In genomic region chr7:35000839-35001238, GRCm38 (mm10) we compare ENCODE assay signal across 9 mouse cellular contexts. TPM values are rescaled to one million over a fixed set of nuclear protein-coding genes. Genes with fewer than 3 reads are reported as not detected.
DNase-seq lines count a peak whose midpoint lies in the region; ATAC-seq and TF ChIP-seq lines count a peak whose summit lies in the region.
"Had no signal": no experiment of that assay in that cellular context is flagged by ENCODE, and none has a peak within 500 bp of the region (broad histone marks: within the 10 kb centered on the region; RNA-seq: fewer than 3 reads in every experiment).

No protein-coding gene starts in this region.

- peak; percentile 88 for TF ChIP-seq CTCF in intestine, postnatal 0 days (IDR thresholded peaks at IDR 0.05; ENCODE audit: low read depth)
- TF ChIP-seq CTCF in ES-Bruce4 (IDR thresholded peaks at IDR 0.05; ENCODE audit: low read depth, low read length), result peak; percentile 89
- TF ChIP-seq CTCF in olfactory bulb, adult 2 months (IDR thresholded peaks at IDR 0.05; ENCODE audit: insufficient read depth, low read depth, low read length), result 0 out of 2 replicates have a peak, but pooled peaks have one; percentile 22

- 46% methylated on average over 6 of the region's 6 CpGs for WGBS in intestine, postnatal 0 days
- 39% methylated on average over 6 of the region's 6 CpGs for WGBS in intestine, embryonic 16.5 days
- 61% methylated on average over 6 of the region's 6 CpGs for WGBS in olfactory bulb, adult 2 months

- peak; percentile 67 for DNase-seq in adrenal gland, postnatal 25 days
- peak; percentile 31 to 38 for DNase-seq in frontal cortex, postnatal 36 days (ENCODE audit: low spot score in 2 of 2)
- DNase-seq in left cerebral cortex, postnatal 36 days (ENCODE audit: low spot score in 2 of 2), result peak; percentile 21 to 25
- DNase-seq in yolk sac, embryonic 10.5 days (ENCODE audit: low spot score), result no peak

- H3K27ac ChIP-seq in intestine, postnatal 0 days (ENCODE audit: low read depth, low read length), result no peak overlapping the region
- no peak overlapping the region for H3K27ac ChIP-seq in intestine, embryonic 16.5 days (ENCODE audit: low read length)
- no peak overlapping the region for H3K27ac ChIP-seq in ES-Bruce4 (ENCODE audit: insufficient read depth, low read length)
- H3K27ac ChIP-seq in olfactory bulb, adult 2 months (ENCODE audit: insufficient read depth, low read depth, low read length), result no peak overlapping the region
- H3K27ac ChIP-seq: midbrain, embryonic 12.5 days had no signal

- H3K9ac ChIP-seq in intestine, postnatal 0 days (ENCODE audit: low read depth, low read length), result no peak overlapping the region
- H3K9ac ChIP-seq in intestine, embryonic 16.5 days (ENCODE audit: low read depth, low read length), result no peak overlapping the region
- H3K9ac ChIP-seq in ES-Bruce4 (ENCODE audit: low read depth, poor library complexity, severe bottlenecking), result no peak overlapping the region
- H3K9ac ChIP-seq: midbrain, embryonic 12.5 days had no signal

- intact Hi-C loops in left cerebral cortex, postnatal 36 days (cut with DNase I), result loop anchor here (5.0 kb wide), 1 partner anchor 324 kb away; no protein-coding TSS in a partner anchor

- no peak for ATAC-seq in intestine, postnatal 0 days
- ATAC-seq in intestine, embryonic 16.5 days, result no peak

- no peaks in the 10 kb centered on the region for H3K9me3 ChIP-seq in intestine, postnatal 0 days (ENCODE audit: control insufficient read depth)
- no peaks in the 10 kb centered on the region for H3K9me3 ChIP-seq in intestine, embryonic 16.5 days (ENCODE audit: control insufficient read depth, low read length)
- no peaks in the 10 kb centered on the region for H3K9me3 ChIP-seq in ES-Bruce4 (replicated peaks; ENCODE audit: control insufficient read depth, insufficient read depth, low read length, poor library complexity, severe bottlenecking)
- H3K9me3 ChIP-seq: midbrain, embryonic 12.5 days had no signal

- no peak overlapping the region for H3K4me3 ChIP-seq in intestine, postnatal 0 days (ENCODE audit: low read depth, low read length)
- no peak overlapping the region for H3K4me3 ChIP-seq in intestine, embryonic 16.5 days (ENCODE audit: low read length)
- no peak overlapping the region for H3K4me3 ChIP-seq in ES-Bruce4 (ENCODE audit: low read depth, low read length)
- no peak overlapping the region for H3K4me3 ChIP-seq in olfactory bulb, adult 2 months (ENCODE audit: insufficient read depth, low read depth, low read length)
- H3K4me3 ChIP-seq: midbrain, embryonic 12.5 days had no signal

- no peaks in the 10 kb centered on the region; the same call in 1 of the 2 replicates for H3K36me3 ChIP-seq in intestine, postnatal 0 days (ENCODE audit: control insufficient read depth, insufficient read depth)
- H3K36me3 ChIP-seq in intestine, embryonic 16.5 days (ENCODE audit: control insufficient read depth, insufficient read depth, low read length), result no peaks in the 10 kb centered on the region
- H3K36me3 ChIP-seq in ES-Bruce4 (ENCODE audit: control insufficient read depth, insufficient read depth, low read length, poor library complexity, severe bottlenecking), result no peaks in the 10 kb centered on the region
- H3K36me3 ChIP-seq: midbrain, embryonic 12.5 days had no signal

- H3K4me2 ChIP-seq in intestine, postnatal 0 days (replicated peaks; ENCODE audit: low read depth), result no peak overlapping the region
- no peak overlapping the region for H3K4me2 ChIP-seq in intestine, embryonic 16.5 days (ENCODE audit: low read depth, low read length)
- H3K4me2 ChIP-seq: midbrain, embryonic 12.5 days had no signal

- TF ChIP-seq EP300 in ES-Bruce4 (IDR thresholded peaks at IDR 0.05; ENCODE audit: insufficient read depth, low read depth, low read length), result no peak

- no peak for TF ChIP-seq POLR2A in ES-Bruce4 (IDR thresholded peaks at IDR 0.05; ENCODE audit: insufficient read depth, low read length)
- no peak for TF ChIP-seq POLR2A in olfactory bulb, adult 2 months (IDR thresholded peaks at IDR 0.05; ENCODE audit: insufficient read depth, low read depth, low read length)

- H3K4me1 ChIP-seq in intestine, postnatal 0 days (replicated peaks; ENCODE audit: control insufficient read depth, insufficient read depth, low read length), result no peaks in the 10 kb centered on the region
- no peaks in the 10 kb centered on the region for H3K4me1 ChIP-seq in intestine, embryonic 16.5 days (ENCODE audit: control insufficient read depth, insufficient read depth, low read length)
- no peaks in the 10 kb centered on the region for H3K4me1 ChIP-seq in ES-Bruce4 (ENCODE audit: control insufficient read depth, insufficient read depth, low read length)
- no peaks in the 10 kb centered on the region for H3K4me1 ChIP-seq in olfactory bulb, adult 2 months (ENCODE audit: control insufficient read depth, insufficient read depth, low read length)

- no peaks in the 10 kb centered on the region for H3K27me3 ChIP-seq in intestine, postnatal 0 days (replicated peaks; ENCODE audit: control insufficient read depth, insufficient read depth, low read length)
- no peaks in the 10 kb centered on the region for H3K27me3 ChIP-seq in intestine, embryonic 16.5 days (replicated peaks; ENCODE audit: control insufficient read depth, insufficient read depth, low read length)
- H3K27me3 ChIP-seq in ES-Bruce4 (ENCODE audit: control insufficient read depth, insufficient read depth, low read length, poor library complexity, severe bottlenecking), result no peaks in the 10 kb centered on the region
- H3K27me3 ChIP-seq: midbrain, embryonic 12.5 days had no signal

RNA-seq across cellular contexts. Expression of gene Cebpg, which starts 55.5 kb away (rescaled TPM):
- polyA plus RNA-seq in intestine, postnatal 0 days (2015; fragmentation: Nextera tagmentation; extraction: Ambion mirVana), result 52.4 and 58.4 TPM in 2 replicates
- 43.4 and 46.4 TPM in 2 replicates for polyA plus RNA-seq in intestine, embryonic 16.5 days (2015; fragmentation: Nextera tagmentation; extraction: Ambion mirVana)
- polyA plus RNA-seq in ES-Bruce4 (2011; ENCODE audit: insufficient read depth, insufficient read length, low read depth, missing spikeins), result 31.9 and 33.0 TPM in 2 replicates
- total RNA-seq in adrenal gland, postnatal 25 days (2021), result 48.3 and 52.5 TPM in 2 replicates
- 10 to 100 TPM; 35.0 to 37.1 TPM for total RNA-seq in left cerebral cortex, postnatal 36 days (2021)
- not detected in 2 replicates for polyA plus RNA-seq in olfactory bulb, adult 2 months (2012; ENCODE audit: insufficient read depth, insufficient read length, low replicate concordance, missing spikeins)

Comparison
In these comparisons a context has a peak if more than half of its experiments do, and no peak if none do; other contexts are left out.
1. CTCF ChIP-seq: peak in every context shown above with its lines; median percentile 89 in ES-Bruce4; 88 in intestine, postnatal 0 days; 22 in olfactory bulb, adult 2 months.